Mouse (Mus musculus): ENCODE data around the gene Baiap3. TPM values are rescaled to one million over a fixed set of nuclear protein-coding genes. Genes with fewer than 3 reads are reported as not detected.

The Baiap3 gene
- polyA plus RNA-seq, 1 experiment from 2014 or later: 3.9 TPM

DNA sequence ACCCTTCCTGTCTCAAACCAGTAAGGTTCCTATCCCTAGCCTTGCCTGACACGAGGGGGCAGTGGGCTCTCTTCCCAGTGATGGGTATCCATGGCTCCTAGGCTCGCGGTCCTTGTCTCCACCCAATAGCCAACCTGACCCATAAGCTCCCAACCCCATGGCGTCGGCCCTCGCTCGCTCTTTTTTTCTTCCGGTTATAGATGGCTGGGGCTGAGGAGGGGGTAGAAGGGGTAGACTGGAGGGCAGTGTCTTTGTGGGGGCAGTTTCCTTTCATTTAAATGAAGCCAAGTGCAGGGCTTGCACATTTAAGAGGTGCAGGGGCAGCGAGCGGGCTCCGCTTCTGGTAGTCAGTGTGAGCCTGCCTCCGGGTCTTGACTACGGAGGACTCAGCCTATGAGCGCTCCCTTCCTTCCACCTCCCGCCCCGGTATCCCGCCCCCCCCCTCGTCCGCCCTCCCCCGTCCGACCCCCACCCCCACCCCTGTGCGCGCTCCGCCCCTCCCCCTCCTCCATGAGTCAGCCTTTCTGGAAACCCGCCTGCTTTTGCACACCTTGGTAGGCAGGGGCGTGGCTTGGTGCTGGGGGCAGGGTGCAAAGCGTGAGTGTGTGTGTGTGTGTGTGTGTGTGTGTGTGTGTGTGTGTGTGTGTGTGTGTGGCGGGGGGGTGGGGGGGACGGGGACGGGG is 34.2 kb downstream of the Baiap3 start:
- H3K9ac ChIP-seq: peak overlapping the region; percentile 35
- H3K27ac ChIP-seq: 0 out of 2 replicates have a peak overlapping the region, but pooled peaks have one; percentile 57
- H3K9me3 ChIP-seq (replicated peaks): no peaks in the 10 kb centered on the region
- peaks cover 40% of the 10 kb centered on the region for H3K36me3 ChIP-seq
- no peaks in the 10 kb centered on the region for H3K27me3 ChIP-seq
- H3K4me3 ChIP-seq (replicated peaks): peak overlapping the region; percentile 47
- peak; percentile 90 for ATAC-seq (replicated peaks; ENCODE audit: low FRiP score)
- H3K4me2 ChIP-seq: peak overlapping the region; percentile 80
- 1% methylated on average over 25 of the region's 30 CpGs for whole genome bisulfite sequencing
- H3K4me1 ChIP-seq: peaks cover 12% of the 10 kb centered on the region

DNA sequence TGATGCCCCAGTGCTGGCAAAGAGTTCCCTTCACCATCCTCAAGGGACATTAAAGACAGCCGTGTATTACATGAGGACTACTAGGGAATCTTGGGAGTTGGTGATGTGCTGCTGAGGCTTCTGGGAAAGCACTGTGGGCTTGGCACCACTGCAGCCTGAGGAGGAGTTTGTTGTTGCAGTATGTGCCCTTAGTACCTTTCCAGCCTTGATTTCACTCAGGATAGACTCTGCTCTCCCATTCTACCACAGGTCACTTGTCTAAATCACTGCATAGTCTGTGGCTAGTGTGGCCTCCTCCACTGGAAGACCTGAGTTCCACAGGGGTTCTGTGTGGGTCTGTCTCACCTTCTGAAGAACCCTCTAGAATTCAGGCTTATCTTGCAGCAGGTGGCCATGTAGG is 35.4 kb downstream of the Baiap3 start:
- Histone ChIP-seq H3K9me3 (replicated peaks) (no peaks in the 10 kb centered on the region), H3K4me1 (peaks cover 12% of the 10 kb centered on the region), H3K27ac (no peak overlapping the region), H3K9ac (no peak overlapping the region), H3K36me3 (peaks cover 39% of the 10 kb centered on the region), H3K4me2 (no peak overlapping the region), H3K4me3 (replicated peaks) (no peak overlapping the region), H3K27me3 (no peaks in the 10 kb centered on the region)
- ATAC-seq (replicated peaks; ENCODE audit: low FRiP score): no peak
- 80% methylated on average over 1 of the region's 1 CpGs for WGBS

DNA sequence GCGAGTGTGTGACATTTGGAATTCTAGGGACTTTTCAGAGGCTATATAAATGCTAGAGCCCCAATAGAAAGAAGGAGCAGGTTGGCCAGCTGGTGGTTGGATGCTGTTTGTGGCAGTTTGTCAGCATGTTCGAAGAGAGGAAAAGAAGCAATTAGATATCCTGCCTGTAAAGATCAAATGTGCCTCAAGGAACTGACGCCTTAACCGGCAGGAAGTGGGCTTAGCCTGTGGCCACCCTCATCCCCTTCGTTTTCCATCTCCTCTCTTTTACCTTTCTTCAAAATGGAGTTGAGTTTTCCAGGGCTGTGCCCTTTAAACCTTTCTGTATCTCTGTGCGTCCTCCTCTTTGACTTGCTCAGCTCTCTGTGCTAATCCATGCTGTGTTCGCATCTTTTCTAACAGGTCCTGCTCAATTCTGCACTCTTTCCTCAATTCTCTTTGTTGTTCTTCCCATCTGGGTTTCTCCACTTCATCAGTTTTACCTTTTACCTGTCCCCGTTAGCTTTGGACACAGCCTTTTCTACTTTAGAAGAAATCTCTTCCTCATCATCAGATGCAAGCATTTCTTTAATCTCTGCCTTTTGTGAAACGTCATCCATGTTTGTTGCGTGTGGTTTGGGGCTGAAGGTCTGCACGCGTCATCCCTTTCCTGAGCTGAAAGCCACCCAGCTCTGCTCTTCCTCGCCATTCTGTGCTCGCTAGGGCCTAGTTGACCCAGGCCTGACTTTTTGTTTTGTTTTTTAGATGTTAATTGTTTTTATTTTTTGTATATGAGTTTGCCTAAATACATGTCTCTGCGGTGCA is 36.5 kb downstream of the Baiap3 start:
- no peak overlapping the region for H3K4me2 ChIP-seq
- no peak for ATAC-seq (replicated peaks; ENCODE audit: low FRiP score)
- H3K36me3 ChIP-seq: peaks cover 49% of the 10 kb centered on the region
- no peaks in the 10 kb centered on the region for H3K27me3 ChIP-seq
- 90% methylated on average over 15 of the region's 15 CpGs for WGBS
- H3K27ac ChIP-seq: no peak overlapping the region
- H3K9me3 ChIP-seq (replicated peaks): no peaks in the 10 kb centered on the region
- no peak overlapping the region for H3K4me3 ChIP-seq (replicated peaks)
- no peak overlapping the region for H3K9ac ChIP-seq
- H3K4me1 ChIP-seq: peaks cover 12% of the 10 kb centered on the region

DNA sequence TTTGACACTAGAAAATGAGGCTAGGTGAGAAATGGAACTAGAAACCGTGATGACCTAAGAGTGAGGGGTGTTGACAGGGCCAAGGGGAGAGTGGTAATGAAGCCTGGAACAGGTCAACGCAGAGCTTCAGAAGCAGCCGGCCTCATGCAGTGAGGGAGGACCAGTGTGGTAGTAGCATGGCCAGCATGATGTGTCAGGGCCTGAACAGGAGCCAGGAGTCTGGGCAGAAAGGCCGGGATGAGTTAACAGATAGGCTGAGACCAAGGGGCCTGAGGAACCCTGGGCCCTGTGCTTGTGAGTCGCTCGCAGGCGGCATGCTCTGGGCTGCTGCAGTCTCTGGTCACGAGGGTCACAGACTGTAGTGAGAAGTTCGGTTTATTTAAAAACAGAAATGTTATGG is 37.2 kb downstream of the Baiap3 start:
- Histone ChIP-seq H3K36me3 (peaks cover 56% of the 10 kb centered on the region), H3K27me3 (no peaks in the 10 kb centered on the region), H3K9ac (no peak overlapping the region), H3K4me1 (peaks cover 12% of the 10 kb centered on the region), H3K9me3 (replicated peaks) (no peaks in the 10 kb centered on the region), H3K4me2 (no peak overlapping the region), H3K27ac (no peak overlapping the region), H3K4me3 (replicated peaks) (no peak overlapping the region)
- 89% methylated on average over 9 of the region's 9 CpGs for WGBS
- no peak for ATAC-seq (replicated peaks; ENCODE audit: low FRiP score)

DNA sequence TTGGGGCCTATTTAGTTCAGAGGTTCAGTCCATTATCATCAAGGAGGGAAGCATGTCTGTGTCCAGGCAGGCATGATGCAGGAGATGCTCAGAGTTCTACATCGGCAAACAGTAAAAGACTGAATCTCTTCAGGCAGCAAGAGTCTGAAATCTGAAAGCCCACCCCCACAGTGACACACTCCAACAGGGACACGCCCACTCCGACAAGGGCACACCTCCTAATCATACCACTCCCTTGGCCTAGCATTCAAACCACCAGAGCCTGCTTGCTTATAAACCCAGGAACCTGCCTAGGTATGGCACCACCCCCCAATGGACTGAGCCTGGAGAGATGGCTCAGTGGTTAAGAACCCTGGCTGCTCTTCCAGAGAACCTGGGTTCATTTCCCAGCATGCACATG is 40.7 kb downstream of the Baiap3 start:
- H3K27me3 ChIP-seq: no peaks in the 10 kb centered on the region
- 87% methylated on average over 3 of the region's 3 CpGs for WGBS
- no peak for ATAC-seq (replicated peaks; ENCODE audit: low FRiP score)
- H3K9ac ChIP-seq: no peak overlapping the region
- H3K36me3 ChIP-seq: peaks cover 87% of the 10 kb centered on the region
- no peak overlapping the region for H3K4me2 ChIP-seq
- H3K4me1 ChIP-seq: no peaks in the 10 kb centered on the region
- no peak overlapping the region for H3K27ac ChIP-seq
- H3K4me3 ChIP-seq (replicated peaks): no peak overlapping the region
- no peaks in the 10 kb centered on the region for H3K9me3 ChIP-seq (replicated peaks)

DNA sequence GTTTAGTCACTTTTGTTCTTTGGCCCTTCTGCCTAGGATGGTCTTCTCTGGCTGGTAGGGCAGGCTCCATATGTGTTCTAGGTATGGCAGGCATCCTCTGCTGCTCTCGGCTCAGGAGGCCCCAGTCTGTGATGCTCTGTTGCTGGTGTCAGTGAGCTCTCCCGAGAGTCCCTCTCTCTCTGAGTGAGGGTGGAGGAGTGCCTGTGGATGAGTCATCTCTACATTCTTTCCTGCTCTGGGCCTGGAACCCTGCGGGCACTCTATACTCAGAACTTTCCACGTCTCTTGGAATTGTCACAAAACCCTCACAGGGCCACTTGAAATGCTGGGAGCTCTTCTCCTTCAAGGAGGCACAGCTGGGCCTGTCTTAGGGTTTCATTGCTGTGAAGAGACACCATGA is 44.5 kb downstream of the Baiap3 start:
- 90% methylated on average over 4 of the region's 4 CpGs for WGBS
- Histone ChIP-seq H3K27ac (no peak overlapping the region), H3K9ac (no peak overlapping the region), H3K4me1 (no peaks in the 10 kb centered on the region), H3K9me3 (replicated peaks) (no peaks in the 10 kb centered on the region), H3K4me3 (replicated peaks) (no peak overlapping the region), H3K27me3 (no peaks in the 10 kb centered on the region), H3K4me2 (no peak overlapping the region), H3K36me3 (peaks cover 97% of the 10 kb centered on the region)
- ATAC-seq (replicated peaks; ENCODE audit: low FRiP score): no peak

DNA sequence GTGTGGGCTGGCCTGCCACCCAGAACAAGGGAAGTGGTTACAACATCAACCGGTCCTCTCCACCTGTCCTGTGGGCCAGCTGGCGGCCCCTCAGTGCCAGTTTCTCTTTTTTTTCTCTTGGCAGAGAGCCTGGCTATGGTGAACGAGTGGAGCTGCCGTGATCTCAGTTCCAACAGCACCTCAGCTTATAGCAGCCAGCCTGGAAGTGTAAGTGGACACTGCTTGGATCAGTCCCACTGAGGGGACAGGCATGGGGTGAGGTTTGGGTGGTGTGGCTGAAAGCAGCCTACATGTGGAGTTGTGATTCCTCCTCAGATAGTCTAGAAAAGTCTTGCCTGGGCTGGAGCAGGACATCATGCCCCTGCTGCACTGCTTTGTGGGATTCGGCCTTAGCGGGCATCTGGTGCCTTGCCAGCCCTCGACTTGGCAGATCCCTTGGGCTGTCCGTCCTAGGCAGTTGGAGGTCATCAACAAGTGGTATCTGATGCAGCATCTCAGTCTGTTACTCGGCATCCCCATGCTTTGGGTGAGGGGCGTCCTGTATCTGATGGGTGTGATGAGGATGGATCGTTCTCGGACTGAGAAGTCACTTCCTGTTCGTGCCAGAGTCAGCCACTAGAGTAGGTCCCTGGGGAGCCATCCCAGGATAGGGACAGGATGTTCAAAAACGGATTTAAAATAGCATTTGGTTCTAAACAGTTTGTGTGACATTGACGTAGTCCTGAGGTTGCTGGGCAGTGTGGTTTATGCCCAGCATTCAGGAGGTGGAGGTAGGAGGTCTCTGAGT is 45.3 kb downstream of the Baiap3 start:
- Histone ChIP-seq H3K4me2 (no peak overlapping the region), H3K4me1 (no peaks in the 10 kb centered on the region), H3K4me3 (replicated peaks) (no peak overlapping the region), H3K36me3 (peaks cover 96% of the 10 kb centered on the region), H3K9ac (no peak overlapping the region), H3K27ac (no peak overlapping the region), H3K27me3 (no peaks in the 10 kb centered on the region), H3K9me3 (replicated peaks) (no peaks in the 10 kb centered on the region)
- ATAC-seq (replicated peaks; ENCODE audit: low FRiP score): no peak
- 80% methylated on average over 15 of the region's 15 CpGs for WGBS

DNA sequence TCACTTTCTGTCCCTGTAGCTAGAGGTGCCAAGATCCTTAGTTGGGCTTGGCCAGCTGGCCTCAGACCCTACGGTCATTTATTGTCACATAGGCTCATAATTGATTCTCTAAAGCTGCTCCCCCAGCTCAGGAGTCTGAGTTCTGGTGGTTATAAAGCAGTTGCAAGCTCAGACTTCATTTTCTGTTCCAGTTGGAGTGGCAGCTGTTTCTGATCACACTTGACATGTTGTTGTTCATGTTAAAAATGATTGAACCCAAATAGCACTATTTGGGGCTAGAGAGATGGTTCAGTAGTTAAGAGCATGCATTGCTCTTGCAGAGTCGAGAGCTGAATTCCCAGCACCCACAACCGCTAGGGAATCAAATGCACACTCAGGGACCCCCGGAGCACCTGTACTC is 46.2 kb downstream of the Baiap3 start:
- H3K9ac ChIP-seq: no peak overlapping the region
- H3K4me2 ChIP-seq: no peak overlapping the region
- H3K9me3 ChIP-seq (replicated peaks): no peaks in the 10 kb centered on the region
- H3K4me1 ChIP-seq: no peaks in the 10 kb centered on the region
- peaks cover 96% of the 10 kb centered on the region for H3K36me3 ChIP-seq
- ATAC-seq (replicated peaks; ENCODE audit: low FRiP score): no peak
- H3K4me3 ChIP-seq (replicated peaks): no peak overlapping the region
- H3K27ac ChIP-seq: no peak overlapping the region
- 85% methylated on average over 4 of the region's 4 CpGs for WGBS
- no peaks in the 10 kb centered on the region for H3K27me3 ChIP-seq

DNA sequence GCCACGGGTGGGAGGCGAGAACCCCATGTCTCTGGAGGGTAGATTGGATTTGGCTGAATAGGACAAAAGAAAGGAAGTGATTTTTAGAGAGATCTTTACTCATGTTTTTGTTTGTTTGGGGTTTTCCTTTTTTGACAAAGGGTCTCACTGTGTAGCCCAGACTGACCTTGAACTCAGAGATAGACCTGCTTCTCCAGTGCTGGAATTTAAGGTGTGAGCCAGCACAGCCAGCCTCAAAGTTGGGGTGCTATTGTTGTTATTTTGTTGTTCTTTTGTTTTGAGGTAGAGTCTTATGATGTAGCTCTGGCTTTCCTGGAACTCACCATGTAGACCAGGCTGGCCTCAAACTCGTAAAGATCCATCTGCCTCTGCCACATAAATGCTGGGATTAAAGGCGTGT is 53.8 kb downstream of the Baiap3 start:
- WGBS: 91% methylated on average over 4 of the region's 4 CpGs
- H3K36me3 ChIP-seq: peaks cover 91% of the 10 kb centered on the region
- no peak overlapping the region for H3K27ac ChIP-seq
- no peaks in the 10 kb centered on the region for H3K9me3 ChIP-seq (replicated peaks)
- no peak overlapping the region for H3K9ac ChIP-seq
- H3K4me2 ChIP-seq: no peak overlapping the region
- H3K4me3 ChIP-seq (replicated peaks): no peak overlapping the region
- H3K4me1 ChIP-seq: no peaks in the 10 kb centered on the region
- H3K27me3 ChIP-seq: no peaks in the 10 kb centered on the region
- no peak for ATAC-seq (replicated peaks; ENCODE audit: low FRiP score)

Small RNA genes within 50 kb of the gene (microRNA-seq; reads per million reads assigned to microRNA genes)
- gene Mir3547: 0.74 reads per million

Other genes with a start within 250 kb of the Baiap3 start
- 6.6 and 8.1 TPM in 2 replicates for gene Cramp1l, start 240.6 kb downstream of the Baiap3 start, polyA plus RNA-seq (2015; fragmentation: Nextera tagmentation; extraction: Ambion mirVana)
- 19.2 and 27.6 TPM in 2 replicates for gene Ift140, start 240.3 kb downstream of the Baiap3 start, polyA plus RNA-seq (2015; fragmentation: Nextera tagmentation; extraction: Ambion mirVana)
- gene Tmem204, start 172.8 kb downstream of the Baiap3 start, polyA plus RNA-seq (2015; fragmentation: Nextera tagmentation; extraction: Ambion mirVana): 29.6 and 31.6 TPM in 2 replicates
- 44.4 and 45.3 TPM in 2 replicates for gene Telo2, start 140.4 kb downstream of the Baiap3 start, polyA plus RNA-seq (2015; fragmentation: Nextera tagmentation; extraction: Ambion mirVana)
- gene Ptx4, start 135.6 kb downstream of the Baiap3 start, polyA plus RNA-seq (2015; fragmentation: Nextera tagmentation; extraction: Ambion mirVana): 0.16 and 0.24 TPM in 2 replicates
- gene Clcn7, start 123.0 kb downstream of the Baiap3 start, polyA plus RNA-seq (2015; fragmentation: Nextera tagmentation; extraction: Ambion mirVana): 20.7 and 24.6 TPM in 2 replicates
- not detected in 2 replicates for gene Ccdc154, start 93.9 kb downstream of the Baiap3 start, polyA plus RNA-seq (2015; fragmentation: Nextera tagmentation; extraction: Ambion mirVana)
- gene Gm38655, start 80.9 kb downstream of the Baiap3 start, polyA plus RNA-seq (2015; fragmentation: Nextera tagmentation; extraction: Ambion mirVana): not detected in 2 replicates
- 33.0 and 35.0 TPM in 2 replicates for gene BC003965, start 71.8 kb downstream of the Baiap3 start, polyA plus RNA-seq (2015; fragmentation: Nextera tagmentation; extraction: Ambion mirVana)
- 9.0 and 10.5 TPM in 2 replicates for gene Unkl, start 68.0 kb downstream of the Baiap3 start, polyA plus RNA-seq (2015; fragmentation: Nextera tagmentation; extraction: Ambion mirVana)
- gene Gnptg, start 16.2 kb downstream of the Baiap3 start, polyA plus RNA-seq (2015; fragmentation: Nextera tagmentation; extraction: Ambion mirVana): 44.4 and 46.4 TPM in 2 replicates
- 47.0 and 53.4 TPM in 2 replicates for gene Tsr3, start 16.2 kb downstream of the Baiap3 start, polyA plus RNA-seq (2015; fragmentation: Nextera tagmentation; extraction: Ambion mirVana)
- gene Ube2i, start 18.3 kb upstream of the Baiap3 start, polyA plus RNA-seq (2015; fragmentation: Nextera tagmentation; extraction: Ambion mirVana): 669 and 677 TPM in 2 replicates
- gene Prss34, start 42.0 kb upstream of the Baiap3 start, polyA plus RNA-seq (2015; fragmentation: Nextera tagmentation; extraction: Ambion mirVana): 0.40 and 0.55 TPM in 2 replicates
- not detected in 2 replicates for gene Prss28, start 52.3 kb upstream of the Baiap3 start, polyA plus RNA-seq (2015; fragmentation: Nextera tagmentation; extraction: Ambion mirVana)
- not detected in 2 replicates for gene Prss29, start 62.3 kb upstream of the Baiap3 start, polyA plus RNA-seq (2015; fragmentation: Nextera tagmentation; extraction: Ambion mirVana)
- gene Tpsab1, start 89.2 kb upstream of the Baiap3 start, polyA plus RNA-seq (2015; fragmentation: Nextera tagmentation; extraction: Ambion mirVana): 0.18 and 0.44 TPM in 2 replicates
- gene Tpsb2, start 109.9 kb upstream of the Baiap3 start, polyA plus RNA-seq (2015; fragmentation: Nextera tagmentation; extraction: Ambion mirVana): 1.9 and 2.2 TPM in 2 replicates
- gene Tpsg1, start 112.9 kb upstream of the Baiap3 start, polyA plus RNA-seq (2015; fragmentation: Nextera tagmentation; extraction: Ambion mirVana): 0.47 and 1.5 TPM in 2 replicates
- gene Cacna1h, start 177.4 kb upstream of the Baiap3 start, polyA plus RNA-seq (2015; fragmentation: Nextera tagmentation; extraction: Ambion mirVana): 2.8 and 3.4 TPM in 2 replicates
- gene Tekt4, start 198.3 kb upstream of the Baiap3 start, polyA plus RNA-seq (2015; fragmentation: Nextera tagmentation; extraction: Ambion mirVana): not detected in 2 replicates
- not detected in 2 replicates for gene Sstr5, start 240.9 kb upstream of the Baiap3 start, polyA plus RNA-seq (2015; fragmentation: Nextera tagmentation; extraction: Ambion mirVana)

Measured in kidney, embryonic 15.5 days (tissue).